Mouse (Mus musculus): Measurements from ENCODE around the gene Gpcpd1. TPM values are rescaled to one million over a fixed set of nuclear protein-coding genes. Genes with fewer than 3 reads are reported as not detected.

Gene Gpcpd1
- total RNA-seq, 2 experiments from 2014 or later = 1,267 to 1,445 TPM

- no peak for ATAC-seq (replicated peaks; ENCODE audit: low FRiP score, poor library complexity, severe bottlenecking)
These were observed 89.2 kb downstream of the Gpcpd1 start for GRCm38 (mm10) chr2:132498344-132498743.

- ATAC-seq (replicated peaks; ENCODE audit: low FRiP score, poor library complexity, severe bottlenecking) = no peak
These were observed 90.0 kb downstream of the Gpcpd1 start for GRCm38 (mm10) chr2:132497412-132498135.

GRCm38 (mm10) chr2:132493184-132493583, 94.3 kb downstream of the Gpcpd1 start:
- ATAC-seq (replicated peaks; ENCODE audit: low FRiP score, poor library complexity, severe bottlenecking) = no peak

- ATAC-seq (replicated peaks; ENCODE audit: low FRiP score, poor library complexity, severe bottlenecking) = 0 out of 2 replicates have a peak, but pooled peaks have one; percentile 58
These were observed 102.1 kb downstream of the Gpcpd1 start for GRCm38 (mm10) chr2:132485454-132485853.

GRCm38 (mm10) chr2:132481547-132481946, 106.0 kb downstream of the Gpcpd1 start:
- ATAC-seq (replicated peaks; ENCODE audit: low FRiP score, poor library complexity, severe bottlenecking) = no peak

Other genes with a start within 250 kb of the Gpcpd1 start
- gene Prokr2, start 202.3 kb downstream of the Gpcpd1 start, total RNA-seq (2015; ENCODE audit: low replicate concordance) = not detected in 2 replicates
- gene Prokr2, start 202.3 kb downstream of the Gpcpd1 start, total RNA-seq (2017; ENCODE audit: low replicate concordance) = not detected in 2 replicates
- 17.7 and 30.5 TPM in 2 replicates for gene Shld1, start 99.2 kb upstream of the Gpcpd1 start, total RNA-seq (2015; ENCODE audit: low replicate concordance)
- gene Shld1, start 99.2 kb upstream of the Gpcpd1 start, total RNA-seq (2017; ENCODE audit: low replicate concordance) = 26.1 and 27.6 TPM in 2 replicates
- not detected in 2 replicates for gene Chgb, start 193.5 kb upstream of the Gpcpd1 start, total RNA-seq (2015; ENCODE audit: low replicate concordance)
- not detected in 2 replicates for gene Chgb, start 193.5 kb upstream of the Gpcpd1 start, total RNA-seq (2017; ENCODE audit: low replicate concordance)
- 7.1 and 10.0 TPM in 2 replicates for gene Trmt6, start 228.3 kb upstream of the Gpcpd1 start, total RNA-seq (2015; ENCODE audit: low replicate concordance)
- gene Trmt6, start 228.3 kb upstream of the Gpcpd1 start, total RNA-seq (2017; ENCODE audit: low replicate concordance) = 7.5 and 7.7 TPM in 2 replicates
- gene Mcm8, start 228.4 kb upstream of the Gpcpd1 start, total RNA-seq (2015; ENCODE audit: low replicate concordance) = 2.9 and 5.8 TPM in 2 replicates
- gene Mcm8, start 228.4 kb upstream of the Gpcpd1 start, total RNA-seq (2017; ENCODE audit: low replicate concordance) = 4.6 and 4.8 TPM in 2 replicates

All from erythroblast, adult 5-6 weeks (primary cell).